Mouse (Mus musculus) heart, adult 2 months (tissue): Measurements from ENCODE around the gene Fam120c.

Experiments
- CTCF ChIP-seq: fragments of 200-600 bp; IDR thresholded peaks from 2 replicates; pipeline ENCODE4 v1.8.1; 2022; ENCODE audit warnings: antibody characterized with exemption, mild to moderate bottlenecking, moderate library complexity
- POLR2A ChIP-seq: fragments of 200-500 bp; IDR thresholded peaks from 2 replicates; pipeline ENCODE4 v1.6.1; 2011; ENCODE audit warnings: mild to moderate bottlenecking, low read depth, low read length, control low read depth; ENCODE audit not compliant: insufficient read depth

GRCm38 (mm10) chrX:151349322-151349721, 5.3 kb downstream of the Fam120c start:
- TF ChIP-seq POLR2A (no peak), CTCF (no peak)
